Mouse (Mus musculus) brown adipose tissue, adult 24 weeks (tissue): ENCODE measurements around the gene Nhsl2. TPM values are rescaled to one million over a fixed set of nuclear protein-coding genes. Genes with fewer than 3 reads are reported as not detected.

ENCODE experiments used
- H3K27ac ChIP-seq: fragments of 200-500 bp; replicated peaks from 2 replicates; pipeline ENCODE4 v1.5.1; 2012; ENCODE audit warnings: low read depth, mild to moderate bottlenecking, low read length
- H3K4me1 ChIP-seq: fragments of 200-500 bp; 2 replicates; pipeline ENCODE4 v1.6.1; 2012; ENCODE audit warnings: low read length, mixed read lengths; ENCODE audit not compliant: control insufficient read depth, insufficient read depth, insufficient read length
- H3K4me3 ChIP-seq: fragments of 200-500 bp; 2 replicates; pipeline ENCODE4 v1.5.1; 2012; ENCODE audit warnings: low read depth, mild to moderate bottlenecking, low read length, moderate library complexity; ENCODE audit not compliant: insufficient read depth
- polyA plus RNA-seq: library from polyadenylated mRNA; stranded (reverse); fragments of >200 nt; gene quantifications from 2 replicates; pipeline ENCODE4 v1.2.4, GENCODE M21; 2012; ENCODE audit not compliant: missing spikeins, insufficient read depth, insufficient read length

The Nhsl2 gene
- polyA plus RNA-seq, 1 experiment = 4.6 TPM

- no peak overlapping the region for H3K4me3 ChIP-seq
- peaks cover 16% of the 10 kb centered on the region for H3K4me1 ChIP-seq
- no peak overlapping the region; the same call in 1 of the 2 replicates for H3K27ac ChIP-seq
These were observed 186.5 kb downstream of the Nhsl2 start for GRCm38 (mm10) chrX:102035671-102036070.

GRCm38 (mm10) chrX:102036866-102037361 lies 187.7 kb downstream of the Nhsl2 start:
- peak overlapping the region; percentile 82 for H3K27ac ChIP-seq
- peaks cover 18% of the 10 kb centered on the region for H3K4me1 ChIP-seq
- H3K4me3 ChIP-seq = no peak overlapping the region

- Histone ChIP-seq H3K4me1 (peaks cover 17% of the 10 kb centered on the region), H3K27ac (peak overlapping the region; percentile 82), H3K4me3 (no peak overlapping the region)
These were observed 188.3 kb downstream of the Nhsl2 start for GRCm38 (mm10) chrX:102037506-102037905.

GRCm38 (mm10) chrX:102041562-102041961 lies 192.4 kb downstream of the Nhsl2 start:
- Histone ChIP-seq H3K4me3 (no peak overlapping the region), H3K4me1 (peaks cover 7% of the 10 kb centered on the region), H3K27ac (no peak overlapping the region)

DNA sequence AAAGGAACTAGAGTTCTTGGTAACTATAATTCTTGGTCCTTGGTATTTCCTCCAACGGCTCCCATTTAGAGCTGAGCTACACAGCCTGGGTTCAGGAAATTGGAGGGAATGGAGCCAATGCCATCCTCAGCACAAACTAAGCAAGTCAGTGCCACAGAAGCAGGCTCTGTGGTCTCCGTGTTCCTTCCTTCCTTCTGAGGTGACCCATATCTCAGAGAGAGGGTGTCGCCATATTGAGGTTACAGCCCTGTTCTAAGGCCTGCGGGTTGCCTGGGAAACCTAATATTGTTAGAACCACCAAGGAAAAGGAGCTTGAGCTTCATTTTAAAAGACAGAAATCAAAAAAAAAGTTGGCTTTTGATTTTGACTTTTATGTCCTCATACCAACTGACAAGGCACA lies 193.2 kb downstream of the Nhsl2 start:
- Histone ChIP-seq H3K4me1 (peaks cover 3% of the 10 kb centered on the region), H3K27ac (no peak overlapping the region)

DNA sequence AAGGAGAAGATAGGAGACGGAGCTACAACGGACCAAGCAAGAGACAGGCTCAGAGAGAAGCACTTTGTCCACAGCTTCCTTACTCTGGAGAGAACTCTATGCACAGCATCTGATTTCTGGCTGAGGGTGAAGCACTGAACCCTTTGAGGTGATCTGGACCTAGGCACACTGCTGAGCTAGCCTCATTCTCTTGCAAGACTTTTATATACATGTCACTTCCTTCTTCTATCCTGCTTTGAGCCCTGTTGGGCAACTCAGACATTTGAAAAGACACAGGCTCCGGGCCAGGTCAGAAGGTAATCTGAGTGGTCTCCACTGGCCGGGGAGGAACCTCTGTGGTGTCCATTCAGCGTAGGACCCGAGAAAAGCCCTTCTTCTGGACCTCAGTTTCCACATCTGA lies 201.4 kb downstream of the Nhsl2 start:
- H3K4me1 ChIP-seq = no peaks in the 10 kb centered on the region; the same call in 1 of the 2 replicates
- H3K4me3 ChIP-seq = no peak overlapping the region
- no peak overlapping the region for H3K27ac ChIP-seq

More for the DNA sequence above, 193.2 kb downstream of the Nhsl2 start:
- no peak overlapping the region for H3K4me3 ChIP-seq

- Histone ChIP-seq H3K4me1 (no peaks in the 10 kb centered on the region; the same call in 1 of the 2 replicates), H3K27ac (no peak overlapping the region), H3K4me3 (no peak overlapping the region)
These were observed 202.0 kb downstream of the Nhsl2 start for GRCm38 (mm10) chrX:102051225-102051624.

DNA sequence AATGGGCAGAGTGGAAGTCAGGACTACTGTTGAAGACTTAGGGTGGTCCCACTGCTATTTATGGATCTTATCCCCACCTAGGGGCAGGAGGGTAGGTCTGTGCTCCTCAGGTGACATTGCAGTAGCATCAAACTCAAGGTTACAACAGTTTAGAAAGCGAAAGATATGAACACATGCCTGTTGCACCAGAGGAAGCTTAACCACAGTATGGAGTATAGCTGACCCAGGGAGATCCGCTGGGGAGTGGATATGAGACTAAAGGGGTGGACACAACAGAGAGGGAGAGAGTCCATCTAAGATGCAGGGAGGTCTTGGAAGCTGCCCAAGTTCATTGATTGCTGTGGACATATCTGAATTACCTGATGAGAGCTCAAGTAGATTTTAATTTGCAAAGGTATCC lies 204.2 kb downstream of the Nhsl2 start:
- no peak overlapping the region for H3K27ac ChIP-seq
- no peaks in the 10 kb centered on the region; the same call in 1 of the 2 replicates for H3K4me1 ChIP-seq
- H3K4me3 ChIP-seq = no peak overlapping the region

DNA sequence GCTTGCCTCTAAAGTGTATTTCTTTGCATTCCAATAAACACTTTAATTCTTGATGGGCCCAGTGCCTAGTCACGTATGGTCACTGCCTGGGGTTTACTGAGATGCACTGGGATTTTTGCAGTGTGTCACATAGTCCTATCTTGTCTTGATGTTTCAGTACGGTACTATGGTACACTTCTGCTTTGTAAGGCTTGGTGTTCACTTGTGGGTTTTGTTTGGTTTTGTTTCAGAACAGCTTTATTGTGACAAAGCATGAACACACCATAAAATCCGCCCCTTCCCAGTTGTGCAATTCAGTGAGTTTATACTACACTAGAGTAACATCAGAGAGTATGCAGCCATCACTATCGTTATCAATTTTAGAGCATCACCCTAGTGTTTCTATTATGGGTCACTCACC lies 204.8 kb downstream of the Nhsl2 start:
- Histone ChIP-seq H3K4me3 (no peak overlapping the region), H3K27ac (no peak overlapping the region), H3K4me1 (no peaks in the 10 kb centered on the region; the same call in 1 of the 2 replicates)

DNA sequence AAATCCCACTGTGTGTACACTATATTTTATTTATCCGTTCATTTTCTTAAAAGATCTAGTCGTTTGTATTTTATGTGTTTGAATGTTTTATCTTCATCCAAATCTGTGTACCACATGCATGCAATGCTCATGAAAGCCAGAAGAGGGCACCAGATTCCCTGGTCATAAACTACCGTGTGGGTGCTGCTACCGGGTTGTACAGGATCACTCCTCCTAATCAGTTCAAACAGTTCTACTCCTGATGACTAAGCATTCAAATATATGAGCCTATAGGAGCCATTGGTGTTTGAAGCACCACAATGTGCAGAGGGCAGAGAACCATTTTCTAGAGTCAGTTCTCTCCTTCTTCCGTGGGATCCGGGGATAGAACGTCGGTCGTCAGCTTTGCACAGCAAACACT lies 210.3 kb downstream of the Nhsl2 start:
- Histone ChIP-seq H3K4me3 (no peak overlapping the region), H3K27ac (no peak overlapping the region), H3K4me1 (peaks cover 3% of the 10 kb centered on the region; the same call in 1 of the 2 replicates)

- H3K27ac ChIP-seq = no peak overlapping the region; the same call in 1 of the 2 replicates
- peaks cover 3% of the 10 kb centered on the region; the same call in 1 of the 2 replicates for H3K4me1 ChIP-seq
- H3K4me3 ChIP-seq = no peak overlapping the region
These were observed 211.1 kb downstream of the Nhsl2 start for GRCm38 (mm10) chrX:102060243-102060642.

GRCm38 (mm10) chrX:102060891-102061290 lies 211.7 kb downstream of the Nhsl2 start:
- H3K27ac ChIP-seq = peak overlapping the region; percentile 45
- peaks cover 3% of the 10 kb centered on the region; the same call in 1 of the 2 replicates for H3K4me1 ChIP-seq
- H3K4me3 ChIP-seq = no peak overlapping the region; the same call in 1 of the 2 replicates

GRCm38 (mm10) chrX:102064062-102064461 lies 214.9 kb downstream of the Nhsl2 start:
- no peak overlapping the region for H3K27ac ChIP-seq
- H3K4me3 ChIP-seq = no peak overlapping the region
- peaks cover 3% of the 10 kb centered on the region; the same call in 1 of the 2 replicates for H3K4me1 ChIP-seq

- peaks cover 3% of the 10 kb centered on the region for H3K4me1 ChIP-seq
- peak overlapping the region; percentile 17 for H3K27ac ChIP-seq
- no peak overlapping the region for H3K4me3 ChIP-seq
These were observed 216.1 kb downstream of the Nhsl2 start for GRCm38 (mm10) chrX:102065213-102065775.

DNA sequence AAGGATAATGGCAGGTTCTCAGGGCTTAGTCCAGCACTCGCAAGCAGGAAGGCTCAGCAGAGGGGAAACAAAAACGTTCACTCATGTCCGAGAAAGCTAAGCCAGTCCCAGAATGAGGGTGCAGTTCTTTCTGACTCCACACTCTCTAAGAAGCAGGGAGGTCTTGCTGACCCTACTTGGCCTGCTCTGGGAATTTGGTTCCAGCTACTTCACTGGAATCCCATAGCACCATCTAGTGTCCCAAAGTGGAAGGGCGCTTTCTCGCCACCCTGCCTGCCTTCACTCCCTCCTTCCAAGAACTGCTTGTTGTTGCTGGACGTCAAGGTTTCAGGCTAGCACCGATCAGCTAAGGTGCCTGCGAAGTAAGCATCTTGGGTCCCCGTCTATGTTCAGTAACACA lies 216.9 kb downstream of the Nhsl2 start:
- H3K4me3 ChIP-seq = no peak overlapping the region
- H3K4me1 ChIP-seq = peaks cover 3% of the 10 kb centered on the region
- H3K27ac ChIP-seq = no peak overlapping the region

DNA sequence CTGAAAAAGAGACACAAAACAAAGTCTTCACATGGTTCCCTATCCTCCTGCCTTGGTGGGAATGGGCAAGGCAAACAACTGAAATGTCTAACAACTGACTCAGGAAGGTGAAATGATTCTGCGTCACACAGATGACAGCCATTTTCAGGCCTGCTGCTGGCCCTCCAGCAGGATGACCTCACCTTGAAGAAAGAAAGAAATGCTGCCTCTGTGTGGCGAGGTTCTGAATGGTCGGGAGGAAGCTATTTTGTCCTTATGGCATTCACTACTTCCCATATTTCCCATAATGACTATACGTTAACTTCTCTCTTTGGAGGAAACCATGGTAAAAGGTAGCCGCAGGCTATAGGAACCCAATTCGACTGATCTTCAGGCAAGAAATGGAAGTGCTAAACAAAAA lies 217.9 kb downstream of the Nhsl2 start:
- Histone ChIP-seq H3K4me1 (peaks cover 3% of the 10 kb centered on the region), H3K4me3 (no peak overlapping the region), H3K27ac (no peak overlapping the region)
